Mouse (Mus musculus): ENCODE measurements around the gene B4galt5. TPM values are rescaled to one million over a fixed set of nuclear protein-coding genes. Genes with fewer than 3 reads are reported as not detected.

B4galt5 gene
- total RNA-seq, 2 experiments from 2014 or later, result 15.0 to 17.6 TPM

Other genes starting within 250 kb of the B4galt5 start
- 10 to 100 TPM; 21.2 to 23.8 TPM for gene Kcnb1, start 159.0 kb downstream of the B4galt5 start, total RNA-seq (2021)
- gene Ptgis, start 108.6 kb downstream of the B4galt5 start, total RNA-seq (2021), result 10 to 100 TPM in 1 of 2 experiments, 1 to 10 TPM in 1; 8.0 to 11.1 TPM
- 10 to 100 TPM; 24.5 to 24.6 TPM for gene Slc9a8, start 72.5 kb upstream of the B4galt5 start, total RNA-seq (2021)
- 10 to 100 TPM; 15.3 to 15.6 TPM for gene Rnf114, start 143.5 kb upstream of the B4galt5 start, total RNA-seq (2021)
- 10 to 100 TPM; 11.6 to 15.7 TPM for gene Spata2, start 143.7 kb upstream of the B4galt5 start, total RNA-seq (2021)
- gene Snai1, start 189.0 kb upstream of the B4galt5 start, total RNA-seq (2021), result 1 to 10 TPM; 3.2 to 3.5 TPM